Mouse (Mus musculus) midbrain, embryonic 16.5 days (tissue): Measurements from ENCODE around the gene Ube2d2b. TPM values are rescaled to one million over a fixed set of nuclear protein-coding genes. Genes with fewer than 3 reads are reported as not detected.

ENCODE experiments used
- ATAC-seq: fragments of 200-750 bp; cut with Nextera tagmentation; 2 replicates; pipeline ENCODE4 v1.8.0; 2017; ENCODE audit warnings: moderate TSS enrichment
- H3K27ac ChIP-seq: fragments of 300-500 bp; sonication (generic); 2 replicates; pipeline ENCODE4 v1.5.1; 2014; ENCODE audit warnings: mild to moderate bottlenecking, low read length, mixed read lengths
- H3K27me3 ChIP-seq: fragments of 300-500 bp; sonication (generic); 2 replicates; pipeline ENCODE4 v1.6.1; 2014; ENCODE audit warnings: low read depth, low read length, mixed read lengths; ENCODE audit not compliant: control insufficient read depth, insufficient read depth
- H3K36me3 ChIP-seq: fragments of 300-500 bp; sonication (generic); 2 replicates; pipeline ENCODE4 v1.6.1; 2014; ENCODE audit warnings: mild to moderate bottlenecking, low read length, moderate library complexity, mixed read lengths; ENCODE audit not compliant: control insufficient read depth, insufficient read depth
- H3K4me1 ChIP-seq: fragments of 300-500 bp; sonication (generic); 2 replicates; pipeline ENCODE4 v1.6.1; 2014; ENCODE audit warnings: mild to moderate bottlenecking, low read length, mixed read lengths; ENCODE audit not compliant: control insufficient read depth, insufficient read depth
- H3K4me2 ChIP-seq: fragments of 300-500 bp; sonication (generic); 2 replicates; pipeline ENCODE4 v1.6.1; 2014; ENCODE audit warnings: mild to moderate bottlenecking, low read length, mixed read lengths
- H3K4me3 ChIP-seq: fragments of 300-500 bp; sonication (generic); 2 replicates; pipeline ENCODE4 v1.5.1; 2014; ENCODE audit warnings: low read depth, mild to moderate bottlenecking, low read length, moderate library complexity, mixed read lengths
- H3K9ac ChIP-seq: fragments of 300-500 bp; sonication (generic); 2 replicates; pipeline ENCODE4 v1.6.1; 2014; ENCODE audit warnings: low read depth, low read length, mixed read lengths
- H3K9me3 ChIP-seq: fragments of 300-500 bp; sonication (generic); replicated peaks from 2 replicates; pipeline ENCODE4 v1.6.1; 2014; ENCODE audit warnings: mild to moderate bottlenecking, low read length, mixed read lengths; ENCODE audit not compliant: control insufficient read depth, poor library complexity, severe bottlenecking
- WGBS: fragments of 180-500 bp; shearing (Covaris S2); extraction: QIAGEN DNeasy Blood & Tissue Kit; methylation state at CpG from one replicate; pipeline ENCODE4 v1.1.7; 2014; 5-methylcytosine and 5-hydroxymethylcytosine counted together
- polyA plus RNA-seq: library from polyadenylated mRNA; unstranded; fragments of >200 nt; fragmentation: Nextera tagmentation; extraction: Ambion mirVana; gene quantifications from 2 replicates; pipeline ENCODE4 v1.2.1, GENCODE M21; 2015

Gene Ube2d2b
- 0.10 and 0.16 TPM in 2 replicates for polyA plus RNA-seq

DNA sequence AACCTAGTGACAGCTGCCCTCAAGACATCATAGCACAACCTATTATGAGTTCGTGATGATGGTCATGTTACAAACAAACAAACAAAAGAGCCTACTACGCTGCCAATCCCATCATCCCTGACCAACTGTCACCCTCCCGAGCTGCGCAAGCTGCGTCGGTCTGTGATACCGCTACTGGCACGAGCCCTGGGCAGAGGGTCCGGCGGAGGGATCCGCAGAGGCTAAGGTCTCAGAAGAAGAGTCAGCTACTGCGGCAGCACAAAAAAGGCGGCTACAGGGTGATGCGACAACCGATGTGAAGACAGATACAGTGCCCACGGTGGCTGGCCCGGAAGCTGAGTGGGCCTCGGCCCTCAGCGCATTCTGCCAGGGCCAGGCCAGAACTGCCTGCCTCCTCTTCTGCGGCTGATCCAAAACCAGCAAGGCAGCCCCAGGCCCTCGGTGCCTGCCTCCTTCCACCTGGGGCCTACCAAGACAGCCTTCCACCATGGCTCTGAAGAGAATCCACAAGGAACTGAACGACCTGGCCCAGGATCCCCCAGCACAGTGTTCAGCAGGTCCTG, at the start of gene Ube2d2b:
Gene Ube2d2b, plus strand, starts transcription at position 102 of the 563 bp plus-strand sequence.
- no peak within 1 kb of the TSS for H3K4me3 ChIP-seq
- peaks cover 10% of the 10 kb centered on the region; the same call in 1 of the 2 replicates for H3K36me3 ChIP-seq
- no peaks in the 10 kb centered on the region for H3K27me3 ChIP-seq
- H3K27ac ChIP-seq: no peak within 1 kb of the TSS
- no peak for ATAC-seq
- H3K4me2 ChIP-seq: no peak within 1 kb of the TSS
- 98% methylated on average over 22 of the region's 22 CpGs for WGBS
- H3K9me3 ChIP-seq: peaks cover 8% of the 10 kb centered on the region
- H3K9ac ChIP-seq: no peak within 1 kb of the TSS
- no peaks in the 10 kb centered on the region for H3K4me1 ChIP-seq

DNA sequence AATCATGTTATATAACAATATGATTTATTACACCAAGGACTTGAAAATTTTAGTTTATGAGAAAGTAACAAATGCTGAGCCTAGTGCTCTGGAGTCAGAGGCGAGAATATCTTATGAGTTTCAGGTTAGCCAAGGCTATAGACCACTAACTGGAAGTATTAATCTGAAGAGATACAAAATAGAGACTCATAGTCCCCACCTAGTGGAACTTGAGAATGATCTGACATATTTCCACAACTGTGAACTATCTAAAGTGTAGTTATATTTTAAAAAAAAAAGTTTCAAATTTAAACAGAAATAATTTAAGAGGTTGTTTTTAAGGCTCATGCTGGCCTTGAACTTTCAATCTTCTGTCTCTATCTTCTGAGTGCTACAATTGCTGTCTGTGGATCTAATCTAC, 47.5 kb upstream of the Ube2d2b start:
- no peak overlapping the region for H3K4me3 ChIP-seq
- no peak overlapping the region for H3K4me2 ChIP-seq
- H3K27ac ChIP-seq: no peak overlapping the region
- H3K9me3 ChIP-seq: no peaks in the 10 kb centered on the region
- no peaks in the 10 kb centered on the region for H3K4me1 ChIP-seq
- H3K27me3 ChIP-seq: no peaks in the 10 kb centered on the region
- 95% methylated on average over 1 of the region's 1 CpGs for WGBS
- H3K36me3 ChIP-seq: no peaks in the 10 kb centered on the region
- no peak overlapping the region for H3K9ac ChIP-seq
- no peak for ATAC-seq

DNA sequence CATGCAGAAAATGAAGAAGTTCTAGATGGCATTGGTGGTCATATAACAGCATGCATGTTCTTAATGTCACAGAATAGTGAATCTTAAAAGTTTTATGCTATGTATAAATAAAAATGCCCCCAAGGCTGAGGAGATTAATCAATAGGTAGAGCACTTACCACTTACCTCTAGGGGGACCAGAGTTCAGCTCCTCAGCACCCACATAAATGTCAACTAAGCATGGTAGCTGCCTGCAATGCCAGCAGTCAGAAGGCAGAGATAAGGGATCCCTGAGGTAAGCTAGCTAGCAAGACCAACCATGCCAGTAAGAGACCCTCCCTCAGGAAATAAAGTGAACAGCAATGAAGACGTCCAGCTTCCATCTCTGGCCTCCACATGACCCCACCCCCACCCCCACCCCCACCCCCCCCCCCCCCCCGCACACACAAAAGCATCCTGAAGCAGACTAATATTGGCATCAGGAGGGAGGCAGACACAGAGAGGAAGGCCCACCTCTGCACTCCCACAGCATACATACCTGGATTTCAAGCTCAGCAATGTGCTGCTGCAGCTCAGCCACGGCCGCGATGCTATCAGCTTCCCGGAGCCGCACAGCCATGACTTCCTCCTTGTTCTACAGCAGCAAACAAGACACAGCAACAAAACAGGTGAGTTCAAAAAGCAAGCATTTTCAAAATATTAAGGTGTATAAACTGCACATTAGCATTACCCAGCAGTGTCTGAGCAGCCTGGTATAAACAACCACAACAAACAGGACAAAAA, 42.0 kb upstream of the Ube2d2b start:
- no peaks in the 10 kb centered on the region for H3K4me1 ChIP-seq
- ATAC-seq: no peak
- WGBS: 90% methylated on average over 6 of the region's 7 CpGs
- H3K4me2 ChIP-seq: no peak overlapping the region
- H3K36me3 ChIP-seq: no peaks in the 10 kb centered on the region
- no peaks in the 10 kb centered on the region for H3K9me3 ChIP-seq
- H3K27me3 ChIP-seq: no peaks in the 10 kb centered on the region
- no peak overlapping the region for H3K4me3 ChIP-seq
- no peak overlapping the region for H3K9ac ChIP-seq
- H3K27ac ChIP-seq: no peak overlapping the region

DNA sequence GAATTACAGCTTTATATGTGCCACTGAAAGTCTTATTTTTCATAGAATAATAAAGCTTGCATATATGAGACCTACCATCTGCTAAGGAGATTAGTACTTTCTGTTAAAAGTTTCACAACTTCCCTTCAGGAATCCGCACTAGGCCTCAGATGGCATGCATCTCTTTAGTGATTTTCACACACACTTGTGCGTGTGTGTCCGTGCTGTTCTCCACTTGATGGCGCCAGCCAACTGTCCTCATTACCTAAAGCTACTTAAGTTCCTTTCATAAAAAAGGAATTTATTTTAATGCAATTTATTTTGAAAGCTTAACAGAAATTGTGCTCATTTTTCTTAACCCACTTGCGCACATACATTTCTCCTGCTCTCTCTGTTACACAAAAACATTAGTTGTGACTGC, 40.4 kb upstream of the Ube2d2b start:
- no peaks in the 10 kb centered on the region for H3K27me3 ChIP-seq
- H3K9me3 ChIP-seq: no peaks in the 10 kb centered on the region

DNA sequence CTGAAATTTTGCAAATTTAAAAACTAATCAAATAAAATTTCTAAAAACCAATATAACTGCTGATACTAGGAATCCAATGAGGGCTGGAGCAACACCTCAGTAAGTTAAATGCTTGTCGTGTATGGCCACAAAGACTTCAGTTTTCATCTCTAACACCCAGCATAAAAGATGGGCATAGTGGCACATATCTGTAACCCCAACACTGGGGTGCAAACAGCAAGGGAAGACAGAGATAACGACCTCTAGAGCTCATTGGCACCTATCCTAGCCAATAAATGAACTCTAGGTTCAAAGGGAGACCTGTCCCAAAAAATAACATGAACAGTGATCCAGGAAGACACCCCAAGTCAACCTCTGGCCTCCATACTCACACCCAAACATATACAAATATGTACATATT, 37.9 kb upstream of the Ube2d2b start:
- H3K27ac ChIP-seq: no peak overlapping the region
- H3K9me3 ChIP-seq: no peaks in the 10 kb centered on the region
- H3K4me1 ChIP-seq: no peaks in the 10 kb centered on the region
- 92% methylated on average over 2 of the region's 2 CpGs for WGBS
- H3K36me3 ChIP-seq: peaks cover 6% of the 10 kb centered on the region; the same call in 1 of the 2 replicates
- H3K4me3 ChIP-seq: no peak overlapping the region
- no peak overlapping the region for H3K9ac ChIP-seq
- no peaks in the 10 kb centered on the region for H3K27me3 ChIP-seq
- H3K4me2 ChIP-seq: no peak overlapping the region
- ATAC-seq: no peak

More for the DNA sequence above, 40.4 kb upstream of the Ube2d2b start:
- no peak overlapping the region for H3K9ac ChIP-seq
- H3K4me2 ChIP-seq: no peak overlapping the region
- H3K36me3 ChIP-seq: no peaks in the 10 kb centered on the region
- no peak overlapping the region for H3K4me3 ChIP-seq
- H3K27ac ChIP-seq: no peak overlapping the region
- WGBS: 72% methylated on average over 5 of the region's 5 CpGs
- no peaks in the 10 kb centered on the region for H3K4me1 ChIP-seq
- no peak for ATAC-seq

DNA sequence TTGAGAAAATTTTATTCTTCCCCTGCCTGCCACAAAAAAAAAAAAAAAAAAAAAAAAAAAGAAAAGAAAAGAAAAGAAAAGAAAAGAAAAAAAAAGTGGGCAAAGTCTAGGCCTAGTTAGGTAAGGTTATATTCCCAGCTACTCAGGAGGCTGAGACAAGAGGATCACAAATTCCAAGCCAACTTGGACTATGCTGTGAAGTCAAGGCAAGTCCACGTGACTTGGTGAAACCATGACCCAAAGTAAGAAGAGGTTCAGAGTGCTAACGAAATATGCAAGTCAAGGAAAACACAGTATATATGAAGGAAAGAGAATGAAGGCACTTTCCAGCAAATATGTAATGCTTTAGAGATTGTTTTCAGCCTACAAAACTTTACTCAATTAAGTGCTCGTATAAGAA, 37.4 kb upstream of the Ube2d2b start:
- H3K9me3 ChIP-seq: no peaks in the 10 kb centered on the region
- no peak for ATAC-seq
- no peak overlapping the region for H3K4me2 ChIP-seq
- peaks cover 6% of the 10 kb centered on the region; the same call in 1 of the 2 replicates for H3K36me3 ChIP-seq
- 96% methylated on average over 3 of the region's 3 CpGs for WGBS
- no peak overlapping the region for H3K27ac ChIP-seq
- no peak overlapping the region for H3K9ac ChIP-seq
- H3K27me3 ChIP-seq: no peaks in the 10 kb centered on the region
- no peak overlapping the region for H3K4me3 ChIP-seq
- H3K4me1 ChIP-seq: no peaks in the 10 kb centered on the region

DNA sequence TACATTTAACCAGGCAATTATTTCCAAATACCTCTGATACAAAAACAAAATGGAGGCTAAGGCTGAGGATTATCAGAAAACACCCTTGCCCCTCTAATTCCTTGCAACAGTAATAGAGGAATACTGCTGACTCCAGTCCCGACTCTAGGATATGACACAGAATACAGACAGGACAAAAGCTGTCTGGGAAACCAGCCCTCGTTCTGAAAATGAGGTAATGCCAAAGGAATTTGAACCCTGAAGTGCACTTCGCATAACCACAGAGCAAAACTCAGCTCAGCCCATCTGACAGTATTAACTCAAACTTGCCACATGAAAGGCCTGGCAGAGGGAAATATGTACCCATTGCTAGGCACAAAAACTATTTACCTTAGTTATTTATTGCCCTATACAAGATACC, 36.6 kb upstream of the Ube2d2b start:
- no peak for ATAC-seq
- no peak overlapping the region for H3K4me2 ChIP-seq
- H3K4me1 ChIP-seq: no peaks in the 10 kb centered on the region
- H3K27ac ChIP-seq: no peak overlapping the region
- WGBS: 18% methylated on average over 3 of the region's 3 CpGs
- no peaks in the 10 kb centered on the region for H3K27me3 ChIP-seq
- no peak overlapping the region for H3K4me3 ChIP-seq
- no peaks in the 10 kb centered on the region for H3K9me3 ChIP-seq
- peaks cover 6% of the 10 kb centered on the region; the same call in 1 of the 2 replicates for H3K36me3 ChIP-seq
- H3K9ac ChIP-seq: no peak overlapping the region

DNA sequence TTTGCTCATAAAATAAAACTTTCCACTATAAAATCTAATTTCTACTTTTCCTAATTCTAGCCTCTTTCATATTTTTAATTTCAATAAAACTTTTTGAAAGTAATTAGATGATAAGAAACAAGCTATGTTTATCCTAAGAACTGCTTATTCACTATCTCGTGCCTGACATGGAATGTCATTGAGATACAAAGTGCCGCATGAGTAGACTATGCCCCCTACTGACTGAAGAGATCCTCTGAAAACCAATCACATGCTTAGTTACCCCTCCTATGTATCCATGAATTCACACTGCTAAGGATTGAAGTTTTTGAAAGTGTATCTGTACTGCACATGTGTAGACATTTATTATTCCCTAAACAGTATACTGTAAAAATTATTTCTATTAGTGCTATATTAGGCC, 36.0 kb upstream of the Ube2d2b start:
- Histone ChIP-seq H3K27ac (no peak overlapping the region), H3K36me3 (peaks cover 10% of the 10 kb centered on the region; the same call in 1 of the 2 replicates), H3K4me3 (no peak overlapping the region), H3K4me1 (no peaks in the 10 kb centered on the region), H3K4me2 (no peak overlapping the region), H3K9ac (no peak overlapping the region), H3K9me3 (no peaks in the 10 kb centered on the region), H3K27me3 (no peaks in the 10 kb centered on the region)
- no peak for ATAC-seq
- 28% methylated on average over 2 of the region's 2 CpGs for WGBS

DNA sequence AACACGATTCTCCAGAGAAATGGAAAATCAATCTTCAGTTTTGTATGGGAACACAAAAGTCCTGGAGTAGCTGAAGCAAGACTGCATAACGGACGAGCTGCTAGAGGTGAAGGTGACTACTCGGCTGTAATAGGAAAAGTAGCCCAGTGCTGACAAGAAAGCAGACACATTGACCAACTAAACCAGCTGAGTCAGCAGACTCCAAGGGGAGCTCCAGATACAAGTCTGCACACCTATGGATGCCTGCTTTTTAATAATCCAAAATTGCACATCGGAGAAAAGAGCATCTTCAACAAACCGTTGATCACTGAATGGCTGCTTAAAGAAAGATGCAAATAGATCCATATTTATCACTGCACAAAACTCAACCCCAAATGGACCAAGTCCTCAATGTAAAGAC, 31.6 kb upstream of the Ube2d2b start:
- no peak for ATAC-seq
- no peaks in the 10 kb centered on the region for H3K9me3 ChIP-seq
- H3K4me2 ChIP-seq: no peak overlapping the region
- H3K27me3 ChIP-seq: no peaks in the 10 kb centered on the region
- no peak overlapping the region for H3K27ac ChIP-seq
- WGBS: 94% methylated on average over 6 of the region's 6 CpGs
- H3K4me3 ChIP-seq: no peak overlapping the region
- H3K4me1 ChIP-seq: no peaks in the 10 kb centered on the region
- H3K36me3 ChIP-seq: peaks cover 10% of the 10 kb centered on the region; the same call in 1 of the 2 replicates
- H3K9ac ChIP-seq: no peak overlapping the region
